Mouse (Mus musculus) heart, adult 18-20 months (tissue): ENCODE measurements around the gene Tbx4. TPM values are rescaled to one million over a fixed set of nuclear protein-coding genes. Genes with fewer than 3 reads are reported as not detected.

Experiments used
- total RNA-seq, 2 experiments: library from RNA; stranded (reverse); gene quantifications; 2 replicates each; pipeline ENCODE4 v1.2.3; 2021

Tbx4 gene
- total RNA-seq, 2 experiments from 2014 or later: 0.10 TPM; not detected in 1

Other genes starting within 250 kb of the Tbx4 start
- 1 to 10 TPM; 3.9 to 4.9 TPM for gene Tbx2, start 53.9 kb upstream of the Tbx4 start, total RNA-seq
- not detected for gene Gm11444, start 36.1 kb upstream of the Tbx4 start, total RNA-seq